15 mouse cellular contexts compared by ENCODE assay signal in the genomic region with DNA sequence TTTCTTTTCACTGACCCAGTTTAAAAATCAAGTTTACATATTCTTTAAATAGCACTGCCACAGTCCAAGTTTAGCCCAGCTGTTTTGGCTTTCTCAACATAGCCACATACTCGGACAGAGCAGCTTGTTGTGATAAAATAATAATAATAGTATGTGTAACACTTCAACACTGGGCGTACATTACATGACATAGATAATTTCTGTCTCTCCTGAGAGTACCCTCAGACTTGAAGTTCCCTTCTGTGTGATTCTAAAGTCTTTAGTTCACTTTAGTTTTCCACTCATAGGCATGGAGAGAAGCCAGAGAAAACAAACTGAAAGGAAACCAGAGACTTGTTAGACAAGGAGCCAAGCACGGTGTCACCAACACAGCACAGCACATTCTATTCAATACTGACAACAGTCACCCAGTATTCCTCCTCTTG.
DNase-seq lines count a peak whose midpoint lies in the region; ATAC-seq and TF ChIP-seq lines count a peak whose summit lies in the region.
"Had no signal": no experiment of that assay in that cellular context is flagged by ENCODE, and none has a peak within 500 bp of the region (broad histone marks: within the 10 kb centered on the region; RNA-seq: fewer than 3 reads in every experiment).

No protein-coding gene starts in this region.

- WGBS in midbrain, postnatal 0 days, result 77% methylated on average over 3 of the region's 3 CpGs
- 87% methylated on average over 3 of the region's 3 CpGs for WGBS in midbrain, embryonic 16.5 days
- WGBS in intestine, postnatal 0 days, result 56% methylated on average over 3 of the region's 3 CpGs

- no peak for ATAC-seq in midbrain, postnatal 0 days (ENCODE audit: low FRiP score)
- ATAC-seq in midbrain, embryonic 16.5 days, result no peak
- ATAC-seq in intestine, postnatal 0 days, result no peak

- no peaks in the 10 kb centered on the region for H3K4me1 ChIP-seq in midbrain, postnatal 0 days (ENCODE audit: insufficient read depth, low read length)
- no peaks in the 10 kb centered on the region for H3K4me1 ChIP-seq in midbrain, embryonic 16.5 days (ENCODE audit: control insufficient read depth, insufficient read depth, low read length)
- H3K4me1 ChIP-seq in intestine, postnatal 0 days (replicated peaks; ENCODE audit: control insufficient read depth, insufficient read depth, low read length), result no peaks in the 10 kb centered on the region
- H3K4me1 ChIP-seq: forebrain, embryonic 10.5 days; liver, embryonic 13.5 days; neural tube, embryonic 15.5 days had no signal

- H3K27ac ChIP-seq in midbrain, postnatal 0 days (ENCODE audit: low read depth, low read length), result no peak overlapping the region
- H3K27ac ChIP-seq in midbrain, embryonic 16.5 days (ENCODE audit: low read length), result no peak overlapping the region
- no peak overlapping the region for H3K27ac ChIP-seq in intestine, postnatal 0 days (ENCODE audit: low read depth, low read length)
- H3K27ac ChIP-seq: forebrain, embryonic 10.5 days; liver, embryonic 13.5 days; neural tube, embryonic 15.5 days had no signal

- no peak overlapping the region for H3K4me3 ChIP-seq in midbrain, postnatal 0 days (ENCODE audit: low read depth, low read length)
- no peak overlapping the region for H3K4me3 ChIP-seq in midbrain, embryonic 16.5 days (ENCODE audit: low read depth, low read length)
- H3K4me3 ChIP-seq in intestine, postnatal 0 days (ENCODE audit: low read depth, low read length), result no peak overlapping the region
- H3K4me3 ChIP-seq: forebrain, embryonic 10.5 days; liver, embryonic 13.5 days; neural tube, embryonic 15.5 days had no signal

- no peaks in the 10 kb centered on the region for H3K36me3 ChIP-seq in midbrain, postnatal 0 days (ENCODE audit: insufficient read depth, low read length)
- no peaks in the 10 kb centered on the region for H3K36me3 ChIP-seq in midbrain, embryonic 16.5 days (ENCODE audit: control insufficient read depth, insufficient read depth, low read length)
- no peaks in the 10 kb centered on the region for H3K36me3 ChIP-seq in intestine, postnatal 0 days (ENCODE audit: control insufficient read depth, insufficient read depth)
- H3K36me3 ChIP-seq: forebrain, embryonic 10.5 days; liver, embryonic 13.5 days; neural tube, embryonic 15.5 days had no signal

- TF ChIP-seq CTCF in midbrain, postnatal 0 days (IDR thresholded peaks at IDR 0.05), result no peak
- no peak for TF ChIP-seq CTCF in intestine, postnatal 0 days (IDR thresholded peaks at IDR 0.05; ENCODE audit: low read depth)

- no peaks in the 10 kb centered on the region for H3K9me3 ChIP-seq in midbrain, postnatal 0 days (ENCODE audit: low read length)
- no peaks in the 10 kb centered on the region for H3K9me3 ChIP-seq in midbrain, embryonic 16.5 days (replicated peaks; ENCODE audit: control insufficient read depth, low read length, poor library complexity, severe bottlenecking)
- H3K9me3 ChIP-seq in intestine, postnatal 0 days (ENCODE audit: control insufficient read depth), result no peaks in the 10 kb centered on the region
- H3K9me3 ChIP-seq: forebrain, embryonic 10.5 days; neural tube, embryonic 15.5 days had no signal

- H3K9ac ChIP-seq in midbrain, postnatal 0 days (replicated peaks; ENCODE audit: low read length, poor library complexity, severe bottlenecking), result no peak overlapping the region
- H3K9ac ChIP-seq in midbrain, embryonic 16.5 days (ENCODE audit: low read depth, low read length), result no peak overlapping the region
- H3K9ac ChIP-seq in intestine, postnatal 0 days (ENCODE audit: low read depth, low read length), result no peak overlapping the region
- H3K9ac ChIP-seq: liver, embryonic 13.5 days; neural tube, embryonic 15.5 days had no signal

- DNase-seq in gastrocnemius, postnatal 10 days, result peak; percentile 6
- no peak for DNase-seq in gastrocnemius, postnatal 36 days
- peak; percentile 6 for DNase-seq in midbrain, postnatal 0 days (ENCODE audit: low spot score)
- no peak for DNase-seq in adrenal gland, adult (ENCODE audit: inconsistent age in 2 of 2, low spot score in 1 of 2)
- DNase-seq in urinary bladder, adult 18-20 months (ENCODE audit: low spot score in 2 of 2), result no peak
- no peak for DNase-seq in ovary, postnatal 14 days (ENCODE audit: low spot score)
- DNase-seq: adrenal gland, postnatal 14 days; kidney, adult 8-10 months; liver, embryonic 13.5 days; midbrain, embryonic 14.5 days; right cerebral cortex, postnatal 4 days had no signal

- H3K4me2 ChIP-seq in midbrain, postnatal 0 days (ENCODE audit: low read depth, low read length, poor library complexity, severe bottlenecking), result no peak overlapping the region
- no peak overlapping the region for H3K4me2 ChIP-seq in midbrain, embryonic 16.5 days (ENCODE audit: low read length)
- peak overlapping the region; percentile 17; the same call in 1 of the 2 replicates for H3K4me2 ChIP-seq in intestine, postnatal 0 days (replicated peaks; ENCODE audit: low read depth)
- H3K4me2 ChIP-seq: liver, embryonic 13.5 days; neural tube, embryonic 15.5 days had no signal

- H3K27me3 ChIP-seq in midbrain, postnatal 0 days (ENCODE audit: insufficient read depth, low read length), result no peaks in the 10 kb centered on the region
- H3K27me3 ChIP-seq in midbrain, embryonic 16.5 days (ENCODE audit: control insufficient read depth, insufficient read depth, low read depth, low read length), result no peaks in the 10 kb centered on the region
- H3K27me3 ChIP-seq in intestine, postnatal 0 days (replicated peaks; ENCODE audit: control insufficient read depth, insufficient read depth, low read length), result no peaks in the 10 kb centered on the region
- H3K27me3 ChIP-seq: liver, embryonic 13.5 days; neural tube, embryonic 15.5 days had no signal

- intact Hi-C loops in gastrocnemius, postnatal 36 days (cut with DNase I), result no loop called here

Comparison
In these comparisons a context has a peak if more than half of its experiments do, and no peak if none do; other contexts are left out.
1. DNase-seq: peak in gastrocnemius, postnatal 10 days (single experiment) and midbrain, postnatal 0 days (single experiment); none in gastrocnemius, postnatal 36 days (0 of 2), adrenal gland, adult (0 of 2), urinary bladder, adult 18-20 months (0 of 2) and ovary, postnatal 14 days (single experiment).